Mouse (Mus musculus) midbrain, embryonic 14.5 days (tissue): ENCODE results near the gene Smchd1. TPM values are rescaled to one million over a fixed set of nuclear protein-coding genes. Genes with fewer than 3 reads are reported as not detected.

Experiments
- ATAC-seq: fragments of 200-750 bp; cut with Nextera tagmentation; 2 replicates; pipeline ENCODE4 v1.8.0; 2017; ENCODE audit warnings: moderate number of reproducible peaks, moderate library complexity; ENCODE audit not compliant: low FRiP score, low TSS enrichment
- DNase-seq: peaks from one replicate; pipeline ENCODE4 v3.0.0-alpha.2; 2015
- H3K27ac ChIP-seq: fragments of 300-500 bp; sonication (generic); replicated peaks from 2 replicates; pipeline ENCODE4 v1.5.1; 2014; ENCODE audit warnings: mild to moderate bottlenecking, low read depth, low read length, moderate library complexity
- H3K27me3 ChIP-seq: fragments of 300-500 bp; sonication (generic); 2 replicates; pipeline ENCODE4 v1.6.1; 2014; ENCODE audit warnings: low read length, control low read depth, mixed read lengths; ENCODE audit not compliant: control insufficient read depth, insufficient read depth
- H3K36me3 ChIP-seq: fragments of 300-500 bp; sonication (generic); 2 replicates; pipeline ENCODE4 v1.6.1; 2014; ENCODE audit warnings: low read length, control low read depth; ENCODE audit not compliant: control insufficient read depth, insufficient read depth
- H3K4me1 ChIP-seq: fragments of 300-500 bp; sonication (generic); 2 replicates; pipeline ENCODE4 v1.6.1; 2014; ENCODE audit warnings: mild to moderate bottlenecking, antibody characterized with exemption, low read length, control low read depth; ENCODE audit not compliant: control insufficient read depth, insufficient read depth
- H3K4me2 ChIP-seq: fragments of 300-500 bp; sonication (generic); 2 replicates; pipeline ENCODE4 v1.6.1; 2014; ENCODE audit warnings: mild to moderate bottlenecking, low read length, moderate library complexity
- H3K4me3 ChIP-seq: fragments of 300-500 bp; sonication (generic); replicated peaks from 2 replicates; pipeline ENCODE4 v1.5.1; 2014; ENCODE audit warnings: low read depth, low read length
- H3K9ac ChIP-seq: fragments of 300-500 bp; sonication (generic); replicated peaks from 2 replicates; pipeline ENCODE4 v1.6.1; 2014; ENCODE audit warnings: mild to moderate bottlenecking, low read length, moderate library complexity
- H3K9me3 ChIP-seq: fragments of 300-500 bp; sonication (generic); 2 replicates; pipeline ENCODE4 v1.6.1; 2016; ENCODE audit warnings: low read length, control low read depth, mixed read lengths; ENCODE audit not compliant: control insufficient read depth
- WGBS: fragments of 180-500 bp; shearing (Covaris S2); extraction: QIAGEN DNeasy Blood & Tissue Kit; methylation state at CpG from one replicate; pipeline ENCODE4 v1.1.7; 2014; 5-methylcytosine and 5-hydroxymethylcytosine counted together
- polyA plus RNA-seq: library from polyadenylated mRNA; unstranded; fragments of >200 nt; fragmentation: Nextera tagmentation; extraction: Ambion mirVana; gene quantifications from 2 replicates; pipeline ENCODE4 v1.2.1, GENCODE M21; 2014

Gene Smchd1
- polyA plus RNA-seq, 1 experiment from 2014 or later = 73.3 TPM

DNA sequence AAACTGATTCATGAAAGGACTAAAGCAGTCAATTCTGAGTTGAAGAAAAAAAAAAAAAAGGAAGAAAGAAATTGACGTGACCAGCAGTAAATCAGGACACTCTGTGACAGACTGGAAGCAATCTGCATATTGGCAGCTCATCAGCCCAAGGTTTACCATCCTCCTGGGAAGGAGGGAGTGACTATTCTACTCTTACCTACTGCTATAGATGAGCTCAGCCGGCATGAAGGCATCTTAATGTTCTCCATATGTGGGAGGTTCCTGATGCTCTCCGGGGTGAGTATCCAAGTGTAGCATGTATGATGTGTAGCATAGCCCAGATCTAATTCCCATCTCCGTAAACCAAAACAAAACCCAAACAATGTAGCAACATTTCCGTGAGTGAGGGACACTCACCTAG lies 173.7 kb downstream of the Smchd1 start:
- Histone ChIP-seq H3K4me1 (no peaks in the 10 kb centered on the region), H3K9ac (no peak overlapping the region), H3K4me2 (no peak overlapping the region), H3K9me3 (no peaks in the 10 kb centered on the region), H3K4me3 (no peak overlapping the region), H3K36me3 (no peaks in the 10 kb centered on the region), H3K27ac (no peak overlapping the region), H3K27me3 (no peaks in the 10 kb centered on the region)
- ATAC-seq = no peak
- DNase-seq = no peak
- 88% methylated on average over 5 of the region's 5 CpGs for WGBS

DNA sequence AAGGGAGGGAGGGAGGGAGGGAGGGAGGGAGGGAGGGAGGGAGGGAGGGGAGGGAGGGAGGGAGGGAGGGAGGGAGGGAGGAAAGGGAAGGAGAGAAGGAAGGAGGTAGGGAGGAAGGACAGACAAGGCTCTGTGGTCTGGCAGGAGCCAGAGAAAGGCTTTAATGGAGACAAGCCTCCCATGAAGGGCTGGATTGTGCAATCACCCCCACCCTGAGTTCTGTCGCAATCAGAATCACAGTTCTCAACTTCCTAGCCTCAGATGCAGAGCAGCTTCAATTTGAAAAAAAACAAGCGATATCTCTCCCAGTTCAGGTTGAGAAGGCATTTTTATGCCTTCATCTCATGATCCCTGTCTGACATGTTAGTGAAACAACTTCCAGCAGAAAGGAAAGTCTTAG lies 174.8 kb downstream of the Smchd1 start:
- H3K9me3 ChIP-seq = no peaks in the 10 kb centered on the region
- no peak overlapping the region for H3K9ac ChIP-seq
- no peaks in the 10 kb centered on the region for H3K36me3 ChIP-seq
- no peak overlapping the region for H3K27ac ChIP-seq
- no peak for DNase-seq
- WGBS = 88% methylated on average over 2 of the region's 2 CpGs
- ATAC-seq = no peak
- no peaks in the 10 kb centered on the region for H3K27me3 ChIP-seq
- H3K4me2 ChIP-seq = no peak overlapping the region
- H3K4me3 ChIP-seq = no peak overlapping the region
- no peaks in the 10 kb centered on the region for H3K4me1 ChIP-seq

DNA sequence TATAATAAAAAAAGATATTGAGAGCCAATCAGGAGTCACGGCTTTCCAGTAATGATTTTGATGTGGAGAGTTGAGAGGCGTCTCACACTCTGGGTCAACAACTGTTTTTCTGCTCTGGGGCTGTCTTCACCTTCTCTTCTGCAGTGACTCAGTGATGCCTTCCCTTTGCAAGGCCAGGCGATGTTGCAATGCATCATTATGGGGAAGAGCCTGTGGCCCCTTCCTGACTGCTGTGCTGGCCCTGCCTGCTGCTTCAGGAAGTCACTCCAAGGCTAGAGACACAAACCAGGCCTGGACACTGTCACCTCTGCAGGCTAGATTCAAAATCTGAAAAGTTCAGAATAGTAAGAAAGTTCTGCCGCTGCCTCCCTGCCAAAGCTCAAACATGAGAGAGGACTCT lies 175.3 kb downstream of the Smchd1 start:
- DNase-seq (no peak), ATAC-seq (no peak)
- Histone ChIP-seq H3K27ac (no peak overlapping the region), H3K36me3 (no peaks in the 10 kb centered on the region), H3K9me3 (no peaks in the 10 kb centered on the region), H3K4me1 (no peaks in the 10 kb centered on the region), H3K27me3 (no peaks in the 10 kb centered on the region), H3K9ac (no peak overlapping the region), H3K4me3 (no peak overlapping the region), H3K4me2 (no peak overlapping the region)
- WGBS = 98% methylated on average over 4 of the region's 4 CpGs

DNA sequence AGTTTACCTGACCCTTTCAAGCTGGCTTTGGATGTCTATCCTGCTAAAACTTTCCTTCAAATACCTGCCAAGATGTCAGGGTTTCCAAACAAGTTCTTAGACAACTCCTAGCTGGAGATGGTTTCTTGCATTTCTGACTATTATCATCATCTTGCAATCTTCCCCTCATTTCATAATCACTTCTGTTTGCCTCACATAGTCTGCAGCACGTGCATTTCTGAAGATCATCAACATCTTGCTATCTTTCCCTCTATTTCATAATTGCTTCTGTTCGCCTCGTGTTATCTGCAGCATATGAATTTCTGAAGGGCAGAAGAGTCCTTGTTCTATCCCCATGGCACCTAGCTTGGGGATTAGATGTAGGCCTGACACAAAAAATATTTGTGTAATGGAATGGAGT lies 180.6 kb downstream of the Smchd1 start:
- no peak for DNase-seq
- no peak overlapping the region for H3K4me2 ChIP-seq
- no peaks in the 10 kb centered on the region for H3K4me1 ChIP-seq
- H3K9ac ChIP-seq = no peak overlapping the region
- no peak overlapping the region for H3K27ac ChIP-seq
- ATAC-seq = no peak
- H3K36me3 ChIP-seq = no peaks in the 10 kb centered on the region
- no peak overlapping the region for H3K4me3 ChIP-seq
- WGBS = 84% methylated on average over 3 of the region's 3 CpGs
- H3K27me3 ChIP-seq = no peaks in the 10 kb centered on the region
- H3K9me3 ChIP-seq = no peaks in the 10 kb centered on the region

Other genes starting within 250 kb of the Smchd1 start
- 0.54 and 1.8 TPM in 2 replicates for gene Emilin2, start 163.4 kb downstream of the Smchd1 start, polyA plus RNA-seq
- gene Gm4707, start 15.4 kb downstream of the Smchd1 start, polyA plus RNA-seq = 1.3 and 2.9 TPM in 2 replicates
- gene Ndc80, start 51.5 kb upstream of the Smchd1 start, polyA plus RNA-seq = 4.6 and 9.6 TPM in 2 replicates
- gene Spdya, start 76.7 kb upstream of the Smchd1 start, polyA plus RNA-seq = 1.8 and 1.9 TPM in 2 replicates
- 38.8 and 57.0 TPM in 2 replicates for gene Wdr43, start 140.6 kb upstream of the Smchd1 start, polyA plus RNA-seq
- 0.14 and 0.35 TPM in 2 replicates for gene Togaram2, start 197.9 kb upstream of the Smchd1 start, polyA plus RNA-seq